Mouse (Mus musculus): ENCODE data around the gene Trak2. TPM values are rescaled to one million over a fixed set of nuclear protein-coding genes. Genes with fewer than 3 reads are reported as not detected.
"Not testable (repeated sequence)": the region's sequence is repeated elsewhere in the genome, so short reads cannot be mapped to it uniquely, and the experiment has no call there.

The Trak2 gene
- polyA plus RNA-seq, 1 experiment from 2014 or later = 11.1 TPM

- 87% methylated on average over 2 of the region's 2 CpGs for WGBS
- not testable (repeated sequence) for H3K9ac ChIP-seq (ENCODE audit: low read length)
Measured at GRCm38 (mm10) chr1:58879291-58879690, 93.9 kb downstream of the Trak2 start.

GRCm38 (mm10) chr1:58876500-58876899 lies 96.7 kb downstream of the Trak2 start:
- not testable (repeated sequence) for H3K9me3 ChIP-seq (ENCODE audit: control insufficient read depth, low read length); H3K27me3 ChIP-seq (ENCODE audit: control insufficient read depth, insufficient read depth, low read length); H3K36me3 ChIP-seq (ENCODE audit: control insufficient read depth, insufficient read depth, low read length); H3K9ac ChIP-seq (ENCODE audit: low read length); H3K27ac ChIP-seq (ENCODE audit: low read depth, low read length); H3K4me1 ChIP-seq (ENCODE audit: control insufficient read depth, insufficient read depth, low read length); H3K4me3 ChIP-seq (ENCODE audit: low read depth, low read length); ATAC-seq (ENCODE audit: low FRiP score); DNase-seq (ENCODE audit: low spot score, missing footprints); H3K4me2 ChIP-seq
- 86% methylated on average over 4 of the region's 4 CpGs for WGBS

More at GRCm38 (mm10) chr1:58879291-58879690, 93.9 kb downstream of the Trak2 start:
- not testable (repeated sequence) for H3K27me3 ChIP-seq (ENCODE audit: control insufficient read depth, insufficient read depth, low read length); DNase-seq (ENCODE audit: low spot score, missing footprints); H3K36me3 ChIP-seq (ENCODE audit: control insufficient read depth, insufficient read depth, low read length); H3K4me3 ChIP-seq (ENCODE audit: low read depth, low read length); H3K27ac ChIP-seq (ENCODE audit: low read depth, low read length); H3K4me1 ChIP-seq (ENCODE audit: control insufficient read depth, insufficient read depth, low read length); ATAC-seq (ENCODE audit: low FRiP score); H3K4me2 ChIP-seq; H3K9me3 ChIP-seq (ENCODE audit: control insufficient read depth, low read length)

- H3K4me2 ChIP-seq; H3K9ac ChIP-seq (ENCODE audit: low read length); DNase-seq (ENCODE audit: low spot score, missing footprints); H3K4me3 ChIP-seq (ENCODE audit: low read depth, low read length); H3K27me3 ChIP-seq (ENCODE audit: control insufficient read depth, insufficient read depth, low read length); H3K9me3 ChIP-seq (ENCODE audit: control insufficient read depth, low read length); H3K4me1 ChIP-seq (ENCODE audit: control insufficient read depth, insufficient read depth, low read length); H3K36me3 ChIP-seq (ENCODE audit: control insufficient read depth, insufficient read depth, low read length); H3K27ac ChIP-seq (ENCODE audit: low read depth, low read length); ATAC-seq (ENCODE audit: low FRiP score): not testable (repeated sequence)
- 92% methylated on average over 3 of the region's 3 CpGs for WGBS
Measured at GRCm38 (mm10) chr1:58860586-58860985, 112.6 kb downstream of the Trak2 start.

- not testable (repeated sequence) for H3K36me3 ChIP-seq (ENCODE audit: control insufficient read depth, insufficient read depth, low read length); H3K4me1 ChIP-seq (ENCODE audit: control insufficient read depth, insufficient read depth, low read length); H3K4me2 ChIP-seq; ATAC-seq (ENCODE audit: low FRiP score); H3K9ac ChIP-seq (ENCODE audit: low read length); DNase-seq (ENCODE audit: low spot score, missing footprints); H3K27ac ChIP-seq (ENCODE audit: low read depth, low read length); H3K9me3 ChIP-seq (ENCODE audit: control insufficient read depth, low read length); H3K4me3 ChIP-seq (ENCODE audit: low read depth, low read length); H3K27me3 ChIP-seq (ENCODE audit: control insufficient read depth, insufficient read depth, low read length)
- 80% methylated on average over 13 of the region's 13 CpGs for WGBS
Measured at GRCm38 (mm10) chr1:58859738-58860365, 113.4 kb downstream of the Trak2 start.

- not testable (repeated sequence) for H3K9me3 ChIP-seq (ENCODE audit: control insufficient read depth, low read length); H3K27ac ChIP-seq (ENCODE audit: low read depth, low read length); H3K4me3 ChIP-seq (ENCODE audit: low read depth, low read length); H3K36me3 ChIP-seq (ENCODE audit: control insufficient read depth, insufficient read depth, low read length); H3K4me2 ChIP-seq; ATAC-seq (ENCODE audit: low FRiP score); H3K9ac ChIP-seq (ENCODE audit: low read length); H3K4me1 ChIP-seq (ENCODE audit: control insufficient read depth, insufficient read depth, low read length); H3K27me3 ChIP-seq (ENCODE audit: control insufficient read depth, insufficient read depth, low read length); DNase-seq (ENCODE audit: low spot score, missing footprints)
- WGBS = 76% methylated on average over 4 of the region's 4 CpGs
Measured at GRCm38 (mm10) chr1:58859131-58859530, 114.1 kb downstream of the Trak2 start.

DNA sequence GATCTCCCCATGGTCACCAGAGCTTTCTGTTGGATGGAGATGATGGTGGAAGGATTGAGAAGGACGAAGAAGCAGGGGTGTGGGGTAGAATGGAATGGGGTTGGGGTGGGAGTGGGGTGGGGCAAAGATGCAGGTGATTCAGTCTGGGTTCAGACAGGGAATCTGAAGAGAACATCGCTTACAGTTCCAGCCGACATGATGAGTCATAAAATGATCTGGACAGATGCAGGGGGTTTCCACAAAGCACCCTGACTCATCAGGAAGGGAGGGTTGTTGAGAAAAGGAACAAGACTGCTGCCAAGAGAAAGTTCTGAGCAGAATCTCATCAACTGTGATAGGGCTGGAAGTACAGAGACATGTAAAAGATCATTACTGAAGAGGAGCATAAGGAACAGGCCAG lies 116.4 kb downstream of the Trak2 start:
- not testable (repeated sequence) for H3K4me2 ChIP-seq; ATAC-seq (ENCODE audit: low FRiP score); H3K4me1 ChIP-seq (ENCODE audit: control insufficient read depth, insufficient read depth, low read length); H3K4me3 ChIP-seq (ENCODE audit: low read depth, low read length); H3K27me3 ChIP-seq (ENCODE audit: control insufficient read depth, insufficient read depth, low read length); H3K27ac ChIP-seq (ENCODE audit: low read depth, low read length); H3K36me3 ChIP-seq (ENCODE audit: control insufficient read depth, insufficient read depth, low read length); H3K9ac ChIP-seq (ENCODE audit: low read length); DNase-seq (ENCODE audit: low spot score, missing footprints); H3K9me3 ChIP-seq (ENCODE audit: control insufficient read depth, low read length)
- WGBS = 81% methylated on average over 3 of the region's 3 CpGs

Other genes starting within 250 kb of the Trak2 start
- gene Casp8, start 178.1 kb downstream of the Trak2 start, polyA plus RNA-seq (2014; fragmentation: Nextera tagmentation; extraction: Ambion mirVana) = 10.4 and 12.1 TPM in 2 replicates
- 35.1 and 36.9 TPM in 2 replicates for gene Stradb, start 92 bp upstream of the Trak2 start, polyA plus RNA-seq (2014; fragmentation: Nextera tagmentation; extraction: Ambion mirVana)
- gene C2cd6, start 121.5 kb upstream of the Trak2 start, polyA plus RNA-seq (2014; fragmentation: Nextera tagmentation; extraction: Ambion mirVana) = not detected in 2 replicates
- gene Tmem237, start 147.0 kb upstream of the Trak2 start, polyA plus RNA-seq (2014; fragmentation: Nextera tagmentation; extraction: Ambion mirVana) = 59.4 and 59.6 TPM in 2 replicates
- 0.20 and 0.32 TPM in 2 replicates for gene Mpp4, start 190.0 kb upstream of the Trak2 start, polyA plus RNA-seq (2014; fragmentation: Nextera tagmentation; extraction: Ambion mirVana)